Mouse (Mus musculus): Measurements from ENCODE around the gene Cenpp. TPM values are rescaled to one million over a fixed set of nuclear protein-coding genes. Genes with fewer than 3 reads are reported as not detected.

Gene Cenpp
- total RNA-seq, 4 experiments from 2014 or later = 0.67 to 1.8 (median 0.94) TPM

DNA sequence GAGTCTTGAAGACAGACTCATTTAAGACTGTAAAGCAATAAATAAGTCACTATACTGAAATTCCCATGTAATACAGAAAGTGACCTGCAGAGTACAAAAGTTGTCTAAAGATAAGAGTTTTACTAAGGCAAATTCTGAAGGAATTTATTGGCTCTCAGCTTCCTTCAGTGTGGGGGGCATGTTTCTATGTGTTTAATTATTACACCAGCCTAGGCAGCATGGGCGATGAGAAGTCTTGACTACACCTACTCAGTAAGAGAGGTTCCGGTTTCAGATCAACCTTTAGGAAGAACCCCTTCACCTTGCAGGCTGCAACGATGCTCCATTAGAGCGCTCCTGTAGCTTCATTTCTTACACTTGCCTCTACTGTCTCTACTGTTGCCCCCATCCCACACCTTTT, 121.9 kb downstream of the Cenpp start:
- no peak for DNase-seq (ENCODE audit: low spot score in 2 of 2)

DNA sequence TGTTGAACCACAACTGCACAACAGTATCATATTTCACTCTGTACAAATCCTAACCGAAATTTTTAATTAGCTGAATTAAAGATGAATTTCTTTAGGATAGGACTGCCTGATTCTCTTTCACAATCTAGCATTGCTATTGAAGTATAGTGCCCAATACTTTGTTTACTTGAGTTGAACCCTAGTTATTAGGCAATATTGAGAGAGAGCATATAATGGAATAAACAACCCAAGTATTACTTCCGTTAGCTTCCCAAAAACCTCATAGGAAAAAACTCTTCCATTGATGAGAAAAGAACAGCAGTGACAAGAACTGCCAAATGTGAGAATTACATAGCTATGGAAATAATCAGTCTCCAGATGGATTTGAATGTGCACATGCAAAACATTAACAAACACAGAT, 126.3 kb downstream of the Cenpp start:
- no peak for DNase-seq (ENCODE audit: low spot score in 2 of 2)

DNA sequence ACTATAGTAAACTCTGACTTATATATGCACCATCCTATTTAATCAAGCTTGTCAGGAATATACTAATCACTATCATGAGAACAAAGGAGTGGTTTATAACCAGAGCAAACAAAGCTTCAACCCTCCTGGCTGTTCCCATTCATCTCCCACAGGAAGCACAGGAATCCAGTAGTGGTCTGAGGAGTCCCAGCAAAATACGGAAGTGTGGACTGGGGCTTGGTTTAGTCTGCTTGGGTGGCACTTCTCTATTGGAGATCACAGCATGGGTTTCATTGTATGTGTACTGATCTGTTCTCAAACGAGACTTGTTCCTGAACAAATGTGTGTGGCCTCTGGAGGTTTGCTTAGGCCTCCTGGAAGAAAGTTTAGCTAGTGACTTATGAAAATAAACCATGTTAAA, 133.8 kb downstream of the Cenpp start:
- no peak for DNase-seq (ENCODE audit: low spot score in 2 of 2)

DNA sequence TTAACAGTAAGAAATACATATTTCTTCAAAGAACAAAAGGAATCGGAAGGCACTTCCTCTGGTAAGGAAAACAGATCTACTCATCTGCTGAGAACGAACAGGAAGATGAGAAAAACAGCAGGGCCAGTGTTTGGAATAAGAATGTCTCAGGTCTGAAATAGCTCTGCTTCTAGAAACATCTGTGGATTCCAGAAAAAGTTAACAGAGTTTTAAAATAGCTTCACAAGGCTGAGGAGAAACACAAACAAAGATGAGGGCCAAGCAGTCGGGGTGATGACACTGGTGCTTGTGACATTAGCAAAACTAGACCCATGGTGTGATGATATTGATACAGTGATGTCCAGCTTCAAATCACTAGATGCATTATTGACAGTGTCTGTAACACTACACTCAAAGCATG, 145.4 kb downstream of the Cenpp start:
- no peak for DNase-seq (ENCODE audit: low spot score in 2 of 2)

DNA sequence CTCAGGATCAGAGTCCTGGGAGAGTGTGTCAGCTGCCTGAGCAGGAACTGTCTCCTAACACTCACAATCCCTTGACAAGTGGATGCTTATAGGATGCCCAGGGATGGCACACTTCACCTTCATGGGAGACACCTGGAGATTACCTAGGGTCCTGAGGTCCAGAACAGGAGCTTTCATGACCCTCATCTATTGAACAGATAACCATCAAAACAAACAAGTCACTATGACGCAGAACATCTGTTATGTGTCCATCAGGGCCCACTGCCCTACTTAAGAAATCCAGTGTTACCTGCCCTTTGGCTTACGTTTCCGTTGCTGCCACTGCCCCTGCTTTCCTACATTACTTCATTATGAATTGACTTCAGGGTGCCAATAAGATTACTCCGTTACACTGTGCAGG, 146.8 kb downstream of the Cenpp start:
- DNase-seq (ENCODE audit: low spot score in 2 of 2) = no peak

DNA sequence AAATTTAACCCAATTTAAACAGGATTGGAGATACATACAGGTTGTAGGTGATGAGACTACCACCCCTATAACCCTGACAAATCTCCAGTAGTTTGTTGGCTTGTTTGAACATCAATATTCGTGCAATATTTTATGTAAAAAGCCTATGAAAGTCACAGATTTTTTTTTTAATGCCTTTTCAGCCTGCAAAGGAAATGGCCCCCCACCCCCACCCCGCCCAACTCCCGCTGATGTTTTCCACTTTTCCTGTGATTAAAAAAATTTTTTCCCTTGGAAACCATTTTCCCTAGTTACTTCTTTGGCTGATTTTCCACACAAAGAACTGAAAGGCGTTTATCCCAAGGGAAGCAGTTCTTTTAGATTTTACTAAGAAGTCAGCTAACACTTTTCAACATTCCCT, 148.1 kb downstream of the Cenpp start, which contains the start of gene Ecm2:
Gene Ecm2 (plus strand): TSS at position 301 of the 400 bp plus-strand sequence.
- no peak for DNase-seq (ENCODE audit: low spot score in 2 of 2)

DNA sequence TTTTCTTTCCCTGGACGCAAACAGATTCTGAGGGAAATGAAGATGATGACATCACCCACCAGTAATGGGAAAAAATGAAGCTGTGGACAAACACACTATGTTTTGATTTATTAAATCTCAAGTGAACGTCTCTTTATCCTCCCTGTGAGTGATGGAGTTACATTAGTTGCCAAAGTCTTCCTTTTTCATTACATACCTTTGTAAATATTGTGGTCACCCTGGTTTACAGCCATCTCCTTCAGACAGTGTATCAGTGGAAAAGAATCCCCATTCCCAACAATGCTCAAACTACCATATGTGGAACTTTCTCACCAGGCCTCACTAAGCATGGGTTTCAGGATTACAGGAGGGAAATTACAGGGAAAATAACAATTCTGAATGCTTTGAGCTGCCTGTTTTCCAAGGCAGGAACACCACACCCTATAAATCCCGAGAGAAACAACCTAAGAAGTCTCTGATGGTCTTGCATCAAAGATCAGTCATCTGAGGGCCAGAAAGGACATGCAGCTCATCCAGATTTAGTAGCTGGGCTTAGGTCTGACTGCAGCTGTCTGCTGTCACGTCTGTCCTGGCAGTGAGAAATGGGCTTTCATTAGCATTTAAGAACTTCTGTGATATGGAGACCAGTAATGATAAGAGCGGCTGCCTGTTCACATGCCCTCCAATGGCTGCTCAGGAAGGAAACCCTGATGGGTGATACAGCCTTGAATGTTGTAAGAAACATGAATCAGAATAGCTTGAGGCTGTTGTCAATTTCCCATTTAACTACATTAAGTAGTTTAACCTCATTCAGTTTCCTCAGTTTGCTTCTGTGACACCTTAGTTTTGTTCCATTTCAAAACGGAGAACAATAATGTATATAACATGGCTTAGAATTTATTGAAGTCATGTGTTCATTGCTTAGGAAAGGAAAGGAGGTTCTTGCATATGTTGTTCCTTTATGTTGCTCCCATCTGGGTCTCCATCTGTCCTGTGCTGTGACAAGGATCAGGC, 159.9 kb downstream of the Cenpp start, which contains the start of gene Tes3-ps:
Gene Tes3-ps (plus strand): TSS at position 943 of the 993 bp plus-strand sequence.
- DNase-seq (ENCODE audit: low spot score in 2 of 2) = no peak

DNA sequence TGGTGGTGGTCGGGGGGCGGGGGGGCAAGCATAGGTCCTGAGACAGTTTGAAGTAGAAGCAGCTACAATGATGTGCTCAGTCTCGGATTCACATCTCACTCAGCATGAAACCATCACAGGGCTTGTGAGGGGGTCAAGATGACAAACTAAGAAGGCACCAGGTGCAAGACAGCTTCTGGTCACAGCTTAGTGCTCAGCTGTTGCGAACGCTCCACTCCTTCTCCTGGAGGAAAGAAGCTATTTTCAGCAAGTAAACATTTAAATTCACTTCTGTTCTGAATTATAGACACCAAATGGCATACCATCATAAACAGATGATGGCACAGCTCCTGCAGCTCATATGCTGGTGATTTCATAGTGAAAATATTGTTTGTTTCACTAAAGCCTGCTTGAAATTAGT, 167.2 kb downstream of the Cenpp start:
- DNase-seq (ENCODE audit: low spot score in 2 of 2) = no peak

DNA sequence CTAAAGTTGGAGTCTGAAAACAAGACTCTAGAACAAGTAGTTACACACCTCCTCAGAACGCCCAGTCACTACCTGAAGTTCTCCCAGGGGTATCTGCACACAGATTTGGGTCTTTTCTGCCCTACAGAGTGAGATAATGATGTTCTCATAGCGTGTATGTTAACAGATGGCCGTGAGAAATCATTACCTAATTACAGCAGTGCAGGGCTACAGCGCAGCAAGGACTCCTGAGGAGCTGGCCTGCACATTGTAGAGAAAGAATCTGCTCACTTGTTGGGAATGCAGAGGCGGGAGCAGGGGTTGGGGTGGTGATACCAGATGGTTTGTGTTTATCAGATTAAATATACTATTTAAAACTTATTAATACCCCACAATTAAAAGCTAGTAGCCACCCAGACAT, 172.0 kb downstream of the Cenpp start:
- DNase-seq (ENCODE audit: low spot score in 2 of 2) = no peak

DNA sequence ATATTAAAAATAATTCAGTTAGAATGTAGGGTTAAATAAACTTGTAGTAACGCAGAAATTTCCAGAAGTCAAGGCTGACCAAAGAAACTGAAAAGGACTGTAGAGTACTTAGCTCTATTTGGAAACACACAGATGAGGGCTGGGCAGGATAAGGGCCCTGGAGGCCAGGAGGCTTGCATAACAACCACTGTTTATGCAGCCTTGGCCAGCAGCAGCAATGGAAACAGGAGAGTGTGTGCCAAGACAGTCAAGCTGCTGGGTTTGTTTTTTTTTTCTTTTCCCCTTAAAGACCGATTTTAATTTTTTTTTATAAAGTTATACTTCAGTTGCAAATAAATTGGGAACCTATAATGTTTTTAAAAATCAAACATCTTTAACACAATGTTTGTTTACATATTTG, 172.5 kb downstream of the Cenpp start:
- DNase-seq (ENCODE audit: low spot score in 2 of 2) = peak; percentile 75 to 83

DNA sequence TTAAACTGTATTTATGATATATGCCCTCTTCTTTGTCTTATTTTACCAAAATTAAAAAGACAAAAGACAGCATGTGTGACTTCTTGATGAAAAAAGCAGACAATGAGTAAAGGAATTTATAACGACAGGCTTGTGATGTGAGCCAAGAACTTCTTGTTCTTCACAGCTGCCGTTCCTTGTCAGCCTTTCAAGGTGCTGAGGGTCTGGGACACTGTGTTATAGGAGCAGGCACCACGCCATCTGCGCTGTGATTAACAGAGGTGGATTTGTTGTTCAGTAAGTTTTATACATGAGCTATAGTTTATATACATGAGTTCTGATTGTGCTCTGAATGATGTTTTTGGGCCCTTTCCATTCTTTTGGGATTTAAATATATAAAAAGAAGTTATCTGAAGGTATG, 173.2 kb downstream of the Cenpp start:
- DNase-seq (ENCODE audit: low spot score in 2 of 2) = peak; percentile 29 to 45

DNA sequence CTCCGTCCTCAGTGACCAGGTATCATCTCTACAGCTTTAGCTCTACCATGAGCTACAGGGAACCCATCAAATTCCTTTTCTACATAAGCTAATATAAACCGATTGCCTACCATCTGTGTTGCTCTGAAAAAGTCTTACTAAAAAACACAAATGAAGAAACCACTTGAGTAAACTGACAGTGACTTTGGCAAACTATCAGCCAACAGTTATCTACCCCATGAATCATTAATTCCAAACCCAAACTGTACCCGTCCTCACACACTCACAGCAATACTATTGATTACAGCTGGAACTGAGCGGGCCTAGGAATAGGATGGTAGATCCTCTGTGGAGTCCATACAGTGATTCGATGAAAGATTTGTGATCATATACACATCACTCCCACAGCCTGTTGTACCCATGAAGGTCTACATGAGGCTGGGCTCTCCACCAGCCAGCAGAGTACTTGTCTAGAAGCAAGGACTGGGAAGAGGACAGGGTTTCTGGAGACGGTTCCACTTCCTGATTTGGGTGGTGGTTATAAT, 173.7 kb downstream of the Cenpp start:
- no peak for DNase-seq (ENCODE audit: low spot score in 2 of 2)

DNA sequence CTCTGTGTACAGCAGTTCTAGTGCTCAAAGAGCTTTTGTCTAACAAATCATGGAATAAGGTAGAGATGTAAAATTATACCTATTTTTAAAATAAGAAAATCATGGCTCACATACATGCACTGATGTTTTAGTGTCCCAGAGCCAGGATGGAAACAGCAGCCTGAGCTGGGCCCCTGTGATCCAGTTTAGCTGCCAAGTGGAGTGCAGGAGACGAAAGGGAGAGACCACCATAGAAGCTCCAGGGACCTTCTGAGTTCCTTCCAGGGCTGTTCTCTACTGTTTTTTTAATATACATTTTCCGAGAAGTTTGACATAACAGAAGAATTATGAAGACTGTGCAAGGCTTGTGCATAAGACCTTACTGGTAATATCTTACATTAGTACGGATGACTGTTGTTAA, 174.7 kb downstream of the Cenpp start:
- DNase-seq (ENCODE audit: low spot score in 2 of 2) = no peak

DNA sequence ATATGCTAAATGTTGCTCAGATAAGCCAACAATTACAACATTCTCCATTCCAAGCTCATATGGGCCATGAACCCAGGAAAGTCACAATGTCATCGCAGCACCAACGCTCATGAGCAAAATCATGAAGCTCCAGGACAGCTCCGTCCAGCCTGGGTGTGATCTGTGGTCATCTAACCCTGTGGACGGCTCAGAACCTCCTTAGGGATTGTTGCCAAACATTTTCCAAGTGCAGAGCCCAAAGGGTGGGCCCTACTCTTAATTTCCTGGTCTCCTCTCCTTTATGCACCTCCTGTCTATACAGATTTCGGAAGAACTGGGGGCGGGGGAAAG, 179.9 kb downstream of the Cenpp start:
- no peak for DNase-seq (ENCODE audit: low spot score in 2 of 2)

DNA sequence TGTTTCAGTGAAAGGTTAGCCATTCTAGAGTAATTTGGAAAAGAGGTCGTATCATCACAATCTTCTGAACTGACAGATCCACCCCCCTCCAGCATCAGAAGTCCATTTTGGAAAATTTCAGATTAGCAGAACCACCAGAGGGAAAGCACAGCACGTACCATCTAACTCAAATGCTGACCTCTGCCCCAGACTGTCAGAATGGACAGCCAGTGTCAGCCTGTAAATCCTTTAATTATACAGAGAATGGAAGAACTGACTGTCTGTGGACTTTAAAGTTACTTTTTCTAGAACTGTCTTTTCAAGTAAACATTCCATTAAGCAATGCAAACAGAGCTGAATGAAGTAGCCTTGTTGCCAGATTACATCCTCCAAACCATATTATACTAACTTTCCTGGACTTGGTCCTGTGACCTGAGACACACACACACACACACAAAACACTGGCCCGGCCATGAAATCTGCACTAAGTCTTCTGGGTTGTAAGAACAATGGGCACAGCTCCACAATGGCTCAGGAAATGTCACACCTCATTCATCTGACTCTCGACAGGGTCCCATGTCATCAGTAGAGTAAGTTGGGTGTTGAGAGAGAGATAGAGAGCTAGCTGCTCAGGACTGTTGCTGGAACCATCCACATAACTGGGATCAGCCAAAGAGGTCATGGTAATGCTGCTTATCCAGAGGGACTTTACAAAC, 180.5 kb downstream of the Cenpp start:
- DNase-seq (ENCODE audit: low spot score in 2 of 2) = no peak

DNA sequence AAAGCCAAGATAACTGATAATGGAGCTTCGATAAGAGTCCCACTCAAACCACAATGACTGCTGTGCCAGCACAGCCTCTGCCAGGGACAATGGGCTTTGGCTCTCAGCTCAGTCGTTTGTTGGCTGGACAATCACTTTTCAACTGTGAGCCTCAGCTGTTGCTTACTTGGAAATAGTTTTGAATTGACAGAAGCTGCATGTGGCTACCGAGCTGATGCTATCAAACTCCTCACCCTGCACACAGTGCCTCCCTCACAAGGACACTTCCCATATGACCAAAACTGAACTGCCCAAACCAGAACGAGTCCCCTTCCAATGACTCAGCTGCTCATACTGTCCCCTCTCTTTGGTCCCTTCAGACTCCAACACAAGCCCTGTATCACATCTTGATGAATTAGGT, 181.8 kb downstream of the Cenpp start:
- no peak for DNase-seq (ENCODE audit: low spot score in 2 of 2)

DNA sequence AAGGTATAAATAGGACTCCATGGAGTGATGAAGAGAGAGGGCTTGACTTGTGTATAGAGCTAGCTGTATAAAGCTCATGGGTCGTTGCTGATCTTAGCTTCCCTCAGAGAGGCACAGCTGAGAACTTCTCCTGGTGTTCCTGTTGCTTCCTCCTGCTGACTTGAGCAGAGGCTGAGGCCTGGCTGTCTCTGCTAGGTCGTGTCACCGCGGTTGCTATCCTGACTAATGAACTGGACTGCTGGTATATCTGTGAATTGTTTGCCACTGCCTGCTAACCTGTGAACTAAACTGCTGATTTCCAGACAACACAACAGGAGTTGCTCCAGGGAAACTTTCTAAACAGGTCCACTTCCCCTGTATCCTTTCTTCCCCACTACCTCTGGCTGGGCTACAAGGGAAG, 182.3 kb downstream of the Cenpp start:
- DNase-seq (ENCODE audit: low spot score in 2 of 2) = no peak

DNA sequence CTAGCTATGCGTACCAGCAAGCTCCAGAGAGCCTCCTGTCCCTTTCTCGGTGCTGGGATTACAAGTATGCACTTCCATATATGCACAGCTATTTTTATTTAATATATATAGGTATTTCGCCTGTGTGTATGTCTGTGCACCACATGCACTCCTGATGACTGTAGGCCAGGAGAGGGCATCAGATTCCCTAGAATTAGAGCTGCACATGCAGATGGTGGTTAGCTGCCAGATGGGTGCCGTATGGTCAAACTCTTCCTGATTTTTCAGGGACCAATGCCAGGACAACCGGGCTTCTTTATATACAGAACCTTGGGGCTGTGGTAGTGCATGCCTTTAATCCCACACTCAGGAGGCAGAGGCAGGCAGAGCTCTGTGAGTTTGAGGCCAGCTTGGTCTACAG, 183.6 kb downstream of the Cenpp start:
- no peak for DNase-seq (ENCODE audit: low spot score in 2 of 2)

DNA sequence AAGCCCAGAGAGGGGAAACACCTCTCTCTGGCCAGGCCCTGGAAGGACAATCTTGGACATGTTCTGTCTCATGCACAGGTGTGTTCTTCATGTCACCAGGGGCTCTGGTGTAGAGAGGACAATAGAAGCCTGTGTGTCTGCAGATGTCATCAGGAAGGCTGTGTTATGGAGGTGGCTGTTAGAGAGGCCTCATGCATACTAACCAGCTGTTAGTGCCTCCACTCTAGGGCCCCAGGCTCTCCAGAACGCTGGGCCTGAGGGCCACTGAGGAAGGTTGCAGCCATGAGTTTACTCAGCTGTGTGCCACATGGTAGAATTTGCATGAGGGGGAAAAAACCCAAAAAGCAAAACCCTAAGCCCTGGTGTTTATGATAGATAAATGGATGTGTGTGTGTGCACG, 185.0 kb downstream of the Cenpp start:
- no peak for DNase-seq (ENCODE audit: low spot score in 2 of 2)

DNA sequence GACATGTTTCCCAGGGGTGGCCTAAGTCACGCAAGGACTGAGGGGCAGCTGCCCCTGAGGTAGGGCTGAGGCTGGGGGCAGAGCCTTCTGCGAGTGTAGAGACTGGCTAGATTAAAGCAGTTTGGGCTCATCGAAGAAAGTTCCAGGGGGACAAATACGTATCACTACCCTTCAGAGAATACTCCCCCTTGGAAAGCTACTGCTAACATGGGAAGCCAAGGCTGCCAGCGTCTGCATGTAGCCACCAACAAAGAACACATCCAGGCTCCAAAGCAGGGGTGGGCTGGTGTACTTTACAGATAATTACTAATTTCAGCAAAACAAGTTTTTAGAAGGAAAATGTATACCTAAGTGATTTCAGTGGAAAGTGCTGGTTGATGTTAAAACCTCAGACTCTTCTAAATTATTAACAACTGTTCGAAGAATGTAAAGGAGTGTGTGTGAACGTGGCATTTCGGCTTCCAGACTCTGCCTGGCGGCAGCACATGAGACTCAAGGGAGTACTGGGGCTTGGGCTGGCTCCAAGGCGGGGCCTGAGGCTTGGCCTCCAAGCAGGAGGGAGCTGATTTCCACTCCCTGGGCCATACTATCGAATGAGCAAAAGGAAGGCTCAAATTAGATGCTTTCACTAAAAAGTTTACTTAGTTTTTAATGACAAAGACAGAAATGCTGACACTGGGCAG, 186.1 kb downstream of the Cenpp start:
- DNase-seq (ENCODE audit: low spot score in 2 of 2) = peak; percentile 45 to 63

DNA sequence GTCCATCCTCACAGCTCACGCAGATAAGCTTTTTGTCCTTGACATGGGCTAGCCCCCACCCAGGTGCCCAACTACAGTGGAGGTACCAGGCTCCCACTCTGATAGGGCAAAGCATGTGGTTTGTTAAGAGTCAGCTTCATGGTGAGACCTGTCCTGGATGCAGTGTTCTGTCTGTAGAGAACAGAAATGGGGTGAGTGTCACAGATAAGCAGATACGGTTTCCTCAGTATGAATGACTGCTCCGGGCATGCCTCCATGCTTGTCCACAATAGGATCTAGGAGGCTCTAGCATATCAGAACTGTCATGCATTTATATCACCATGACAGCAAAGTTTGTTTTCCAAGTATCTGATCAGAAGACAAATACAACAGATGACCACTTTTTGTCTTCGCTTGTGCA, 186.7 kb downstream of the Cenpp start:
- DNase-seq (ENCODE audit: low spot score in 2 of 2) = no peak

DNA sequence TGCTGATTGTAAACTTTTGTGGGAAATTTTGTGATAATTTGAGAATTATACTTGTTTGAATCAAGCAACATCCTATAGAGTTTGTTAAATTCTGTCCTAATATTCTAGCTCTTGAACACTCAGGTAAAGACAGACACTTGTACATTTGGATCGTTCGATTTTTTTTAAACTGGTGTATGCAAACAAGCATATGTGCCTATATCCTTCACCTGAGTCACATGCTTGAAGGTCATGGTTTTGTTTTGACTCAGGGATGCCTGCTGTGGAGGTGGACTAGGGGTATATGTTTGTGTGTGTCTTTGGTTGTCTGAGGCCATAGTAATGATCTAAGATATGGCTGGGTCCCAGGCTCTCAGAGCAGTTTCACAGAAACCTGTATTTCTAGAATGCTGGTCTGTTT, 189.7 kb downstream of the Cenpp start:
- no peak for DNase-seq (ENCODE audit: low spot score in 2 of 2)

Data from gastrocnemius, adult 8-10 months (tissue).